Mouse (Mus musculus) stomach, embryonic 14.5 days (tissue): ENCODE results near the gene Meis1. TPM values are rescaled to one million over a fixed set of nuclear protein-coding genes. Genes with fewer than 3 reads are reported as not detected.
A peak's percentile ranks its signal among the peaks of the same experiment; 100 is the strongest.

Experiments used
- ATAC-seq: fragments of 200-750 bp; cut with Nextera tagmentation; 2 replicates; pipeline ENCODE4 v1.8.0; 2017; ENCODE audit warnings: low read depth, moderate TSS enrichment; ENCODE audit not compliant: insufficient number of reproducible peaks, insufficient read depth, low FRiP score
- H3K27ac ChIP-seq: fragments of 300-500 bp; sonication (generic); 2 replicates; pipeline ENCODE4 v1.5.1; 2014; ENCODE audit warnings: mild to moderate bottlenecking, low read length, moderate library complexity, mixed read lengths
- H3K27me3 ChIP-seq: fragments of 300-500 bp; sonication (generic); 2 replicates; pipeline ENCODE4 v1.6.1; 2014; ENCODE audit warnings: low read length, control low read depth, mixed read lengths; ENCODE audit not compliant: control insufficient read depth, insufficient read depth
- H3K36me3 ChIP-seq: fragments of 300-500 bp; sonication (generic); 2 replicates; pipeline ENCODE4 v1.6.1; 2014; ENCODE audit warnings: mild to moderate bottlenecking, control low read depth, low read length, moderate library complexity, mixed read lengths; ENCODE audit not compliant: control insufficient read depth, insufficient read depth
- H3K4me1 ChIP-seq: fragments of 300-500 bp; sonication (generic); 2 replicates; pipeline ENCODE4 v1.6.1; 2014; ENCODE audit warnings: low read length, control low read depth, mixed read lengths; ENCODE audit not compliant: control insufficient read depth, insufficient read depth
- H3K4me2 ChIP-seq: fragments of 300-500 bp; sonication (generic); replicated peaks from 2 replicates; pipeline ENCODE4 v1.6.1; 2014; ENCODE audit warnings: low read depth, low read length, control low read depth
- H3K4me3 ChIP-seq: fragments of 300-500 bp; sonication (generic); 2 replicates; pipeline ENCODE4 v1.5.1; 2014; ENCODE audit warnings: low read depth, low read length, control low read depth
- H3K9ac ChIP-seq: fragments of 300-500 bp; sonication (generic); replicated peaks from 2 replicates; pipeline ENCODE4 v1.6.1; 2014; ENCODE audit warnings: low read depth, mild to moderate bottlenecking, control low read depth, low read length, moderate library complexity, mixed read lengths
- H3K9me3 ChIP-seq: fragments of 300-500 bp; sonication (generic); 2 replicates; pipeline ENCODE4 v1.6.1; 2016; ENCODE audit warnings: low read depth, low read length, control low read depth; ENCODE audit not compliant: control insufficient read depth
- WGBS: fragments of 180-500 bp; shearing (Covaris S2); extraction: QIAGEN DNeasy Blood & Tissue Kit; methylation state at CpG from one replicate; pipeline ENCODE4 v1.1.7; 2014; 5-methylcytosine and 5-hydroxymethylcytosine counted together
- polyA plus RNA-seq: library from polyadenylated mRNA; unstranded; fragments of >200 nt; fragmentation: Nextera tagmentation; extraction: Ambion mirVana; gene quantifications from 2 replicates; pipeline ENCODE4 v1.2.1, GENCODE M21; 2014

The Meis1 gene
- 151 and 155 TPM in 2 replicates for polyA plus RNA-seq

- Histone ChIP-seq H3K27me3 (no peaks in the 10 kb centered on the region), H3K9ac (peak within 1 kb of the TSS; percentile 100), H3K4me1 (peaks cover 18% of the 10 kb centered on the region), H3K9me3 (no peaks in the 10 kb centered on the region), H3K4me2 (peak within 1 kb of the TSS; percentile 58), H3K36me3 (peaks cover 18% of the 10 kb centered on the region), H3K4me3 (peak within 1 kb of the TSS; percentile 46), H3K27ac (peak within 1 kb of the TSS; percentile 100)
- ATAC-seq: peak; percentile 93
- WGBS: under 1% methylated on average over 29 of the region's 29 CpGs
These were observed at the start of gene Meis1 for GRCm38 (mm10) chr11:19018489-19019203. Meis1 (minus strand) TSS chr11:19018985.

DNA sequence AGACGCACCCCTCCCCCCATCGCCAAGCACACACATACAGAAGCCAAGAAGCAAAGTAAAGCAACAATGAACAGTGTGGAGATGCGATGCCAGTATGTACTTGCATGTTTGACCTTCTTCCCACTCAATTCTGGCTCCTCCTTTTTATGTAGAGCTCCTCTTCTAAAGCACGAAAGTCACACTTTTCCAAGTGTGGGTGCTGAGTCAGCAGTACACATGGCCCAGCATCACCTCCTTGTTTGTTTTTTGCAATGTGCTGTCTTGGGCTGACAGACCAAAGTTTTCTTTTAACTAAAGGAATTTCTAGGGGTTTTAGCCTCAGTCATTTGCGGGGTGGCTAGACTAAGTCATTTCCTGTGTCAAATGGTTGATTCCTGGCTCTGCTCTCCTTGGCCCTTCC lies 48.5 kb upstream of the Meis1 start:
- no peaks in the 10 kb centered on the region for H3K27me3 ChIP-seq
- no peaks in the 10 kb centered on the region for H3K9me3 ChIP-seq
- no peak overlapping the region for H3K27ac ChIP-seq
- H3K36me3 ChIP-seq: no peaks in the 10 kb centered on the region
- no peak overlapping the region for H3K4me2 ChIP-seq
- no peak for ATAC-seq
- no peaks in the 10 kb centered on the region for H3K4me1 ChIP-seq
- no peak overlapping the region for H3K4me3 ChIP-seq
- no peak overlapping the region for H3K9ac ChIP-seq
- WGBS: 53% methylated on average over 5 of the region's 5 CpGs

GRCm38 (mm10) chr11:19049276-19049675 lies 30.5 kb upstream of the Meis1 start:
- H3K27me3 ChIP-seq: no peaks in the 10 kb centered on the region
- peaks cover 3% of the 10 kb centered on the region; the same call in 1 of the 2 replicates for H3K4me1 ChIP-seq
- H3K4me3 ChIP-seq: no peak overlapping the region
- H3K27ac ChIP-seq: no peak overlapping the region
- H3K9me3 ChIP-seq: no peaks in the 10 kb centered on the region
- H3K36me3 ChIP-seq: no peaks in the 10 kb centered on the region
- no peak for ATAC-seq
- no peak overlapping the region for H3K4me2 ChIP-seq
- WGBS: 53% methylated on average over 7 of the region's 7 CpGs
- H3K9ac ChIP-seq: no peak overlapping the region

DNA sequence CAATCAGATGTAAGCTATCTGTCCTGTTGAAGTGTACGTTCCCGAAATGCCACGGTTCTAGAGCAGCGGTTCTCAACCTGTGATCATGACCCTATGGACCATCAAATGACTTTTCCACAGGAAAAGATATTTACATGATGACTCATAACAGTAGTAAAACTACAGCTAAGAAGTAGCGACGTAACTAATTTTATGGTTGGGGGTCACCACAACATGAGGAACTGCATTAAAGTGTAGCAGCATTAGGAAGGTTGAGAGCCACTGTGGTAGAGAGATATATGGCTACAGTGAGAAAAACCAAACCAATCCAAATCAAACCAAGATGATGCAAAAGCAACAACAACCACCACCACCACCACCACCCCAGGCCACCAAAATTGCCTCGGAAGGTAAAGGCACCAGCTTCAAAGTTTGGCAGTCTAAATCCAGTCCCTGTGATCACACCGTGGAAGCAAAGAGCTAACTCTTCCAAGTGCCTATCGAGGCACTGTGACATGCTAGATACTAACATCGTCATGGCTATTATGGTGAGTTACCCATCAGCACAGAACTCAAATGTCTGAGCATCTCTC lies 17.9 kb upstream of the Meis1 start:
- no peak overlapping the region for H3K27ac ChIP-seq
- ATAC-seq: no peak
- H3K27me3 ChIP-seq: no peaks in the 10 kb centered on the region
- H3K36me3 ChIP-seq: no peaks in the 10 kb centered on the region
- H3K9me3 ChIP-seq: no peaks in the 10 kb centered on the region
- WGBS: 90% methylated on average over 10 of the region's 10 CpGs
- H3K9ac ChIP-seq: no peak overlapping the region
- H3K4me2 ChIP-seq: no peak overlapping the region
- H3K4me3 ChIP-seq: no peak overlapping the region
- H3K4me1 ChIP-seq: no peaks in the 10 kb centered on the region

DNA sequence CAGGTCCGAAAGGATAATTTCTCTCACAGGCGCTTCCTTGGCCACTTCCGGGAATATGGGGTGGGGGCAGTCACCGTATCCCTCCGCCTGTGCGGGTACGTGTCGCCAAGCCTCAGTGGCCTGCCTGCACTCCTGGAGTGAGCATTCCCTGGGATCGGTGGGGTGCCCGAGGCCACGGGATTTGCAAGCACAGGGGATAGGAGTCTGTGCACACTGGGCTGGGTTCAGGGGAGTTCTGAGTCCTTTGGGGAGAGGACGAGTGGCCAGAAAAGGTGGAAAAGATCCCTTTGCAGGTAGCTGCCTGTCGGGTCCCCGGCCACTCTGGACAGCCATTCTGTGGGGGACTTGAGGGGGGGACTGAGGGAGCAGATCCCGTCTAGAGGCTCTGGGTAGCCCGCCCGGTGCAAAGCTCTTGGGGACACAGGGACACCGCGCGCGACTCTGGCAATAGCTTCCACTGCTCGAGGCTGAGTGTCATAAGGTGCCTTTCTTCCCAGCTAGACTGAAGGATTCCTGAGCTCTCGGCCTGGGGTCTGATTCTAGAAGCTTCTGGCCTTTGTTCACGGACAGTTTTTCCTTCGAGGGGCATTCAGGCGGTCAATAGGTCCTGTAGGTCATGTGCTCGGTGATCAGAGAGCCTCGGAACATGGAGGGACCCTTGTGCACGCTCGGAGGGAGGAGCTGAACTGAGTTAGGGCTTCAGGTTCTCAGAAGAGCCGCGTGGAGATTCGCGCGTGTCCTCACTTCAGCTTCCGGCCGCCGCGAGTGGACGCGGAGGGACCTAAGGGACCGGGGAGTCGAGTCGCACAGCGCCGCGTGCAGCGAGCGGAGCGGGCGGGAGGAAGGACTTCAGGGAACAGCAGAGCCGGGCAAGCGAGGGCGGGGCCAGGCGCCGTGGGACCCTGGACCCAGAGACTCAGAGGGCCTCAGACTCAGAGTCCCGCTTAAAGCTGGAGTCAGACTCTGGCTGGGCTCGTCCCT lies 8.1 kb upstream of the Meis1 start:
- WGBS: under 1% methylated on average over 58 of the region's 58 CpGs
- Histone ChIP-seq H3K4me1 (peaks cover 12% of the 10 kb centered on the region), H3K36me3 (no peaks in the 10 kb centered on the region), H3K9me3 (no peaks in the 10 kb centered on the region), H3K27me3 (no peaks in the 10 kb centered on the region), H3K4me3 (peak overlapping the region; percentile 54), H3K27ac (peak overlapping the region; percentile 68), H3K4me2 (peak overlapping the region; percentile 98), H3K9ac (peak overlapping the region; percentile 87)
- peak; percentile 93 for ATAC-seq

DNA sequence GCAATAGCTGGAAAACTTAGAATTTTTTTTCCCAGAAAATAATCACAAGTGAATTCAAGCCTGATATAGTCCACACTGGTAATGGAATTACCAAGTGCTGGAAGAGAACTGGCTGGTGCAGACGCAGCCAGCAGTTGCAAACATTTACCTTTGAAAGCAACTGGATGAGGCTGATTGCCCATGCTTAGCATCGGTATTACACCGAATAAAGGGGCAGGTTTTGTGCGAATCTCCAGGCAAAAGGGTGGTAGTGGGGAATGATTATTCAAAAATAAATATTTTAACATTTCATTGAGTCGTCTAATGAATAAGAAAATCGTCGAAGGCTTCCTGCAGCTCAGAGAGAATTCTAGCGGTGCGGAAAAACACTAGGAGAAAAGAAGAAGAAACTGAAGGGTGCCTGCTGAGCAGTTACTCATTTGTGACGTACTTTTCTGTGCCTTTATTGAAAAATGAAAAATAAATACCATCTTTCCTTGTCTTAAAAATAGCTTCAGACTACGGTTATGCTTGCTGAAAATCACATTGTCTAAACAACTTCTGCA lies 7.3 kb upstream of the Meis1 start:
- H3K9me3 ChIP-seq: no peaks in the 10 kb centered on the region
- H3K4me3 ChIP-seq: peak overlapping the region; percentile 54
- H3K27me3 ChIP-seq: no peaks in the 10 kb centered on the region
- no peak for ATAC-seq
- 4% methylated on average over 11 of the region's 11 CpGs for WGBS
- peaks cover 18% of the 10 kb centered on the region for H3K4me1 ChIP-seq
- H3K27ac ChIP-seq: peak overlapping the region; percentile 68
- H3K9ac ChIP-seq: peak overlapping the region; percentile 87
- H3K4me2 ChIP-seq: peak overlapping the region; percentile 98
- no peaks in the 10 kb centered on the region for H3K36me3 ChIP-seq

GRCm38 (mm10) chr11:19024496-19025265 lies 5.9 kb upstream of the Meis1 start:
- Histone ChIP-seq H3K27me3 (no peaks in the 10 kb centered on the region), H3K9ac (no peak overlapping the region), H3K4me3 (no peak overlapping the region), H3K4me1 (peaks cover 18% of the 10 kb centered on the region), H3K36me3 (no peaks in the 10 kb centered on the region), H3K9me3 (no peaks in the 10 kb centered on the region), H3K27ac (no peak overlapping the region), H3K4me2 (no peak overlapping the region)
- 35% methylated on average over 8 of the region's 8 CpGs for WGBS
- ATAC-seq: no peak
